Mouse (Mus musculus): Measurements from ENCODE around the gene Mrpl45. TPM values are rescaled to one million over a fixed set of nuclear protein-coding genes. Genes with fewer than 3 reads are reported as not detected.
"Not testable (repeated sequence)": the region's sequence is repeated elsewhere in the genome, so short reads cannot be mapped to it uniquely, and the experiment has no call there.

The Mrpl45 gene
- 43.5 and 46.0 TPM in 2 replicates for total RNA-seq (2021)
- long read RNA-seq, experiment 1, transcript Mrpl45-201 (8 exons, 2,431 nt): major isoform, 119 of 137 reads
- long read RNA-seq, experiment 1, partial matches to known transcripts: 4 of 137 reads
- long read RNA-seq, experiment 1, other reads (novel, unspliced or antisense): 14 of 137 reads
- long read RNA-seq, experiment 2, transcript Mrpl45-201 (8 exons, 2,431 nt): major isoform, 119 of 134 reads
- long read RNA-seq, experiment 2, partial matches to known transcripts: 10 of 134 reads
- long read RNA-seq, experiment 2, other reads (novel, unspliced or antisense): 5 of 134 reads

GRCm38 (mm10) chr11:97315504-97316503 is at the start of gene Mrpl45:
Gene Mrpl45, plus strand, starts transcription at chr11:97315716.
- DNase-seq: peak; percentile 99

DNA sequence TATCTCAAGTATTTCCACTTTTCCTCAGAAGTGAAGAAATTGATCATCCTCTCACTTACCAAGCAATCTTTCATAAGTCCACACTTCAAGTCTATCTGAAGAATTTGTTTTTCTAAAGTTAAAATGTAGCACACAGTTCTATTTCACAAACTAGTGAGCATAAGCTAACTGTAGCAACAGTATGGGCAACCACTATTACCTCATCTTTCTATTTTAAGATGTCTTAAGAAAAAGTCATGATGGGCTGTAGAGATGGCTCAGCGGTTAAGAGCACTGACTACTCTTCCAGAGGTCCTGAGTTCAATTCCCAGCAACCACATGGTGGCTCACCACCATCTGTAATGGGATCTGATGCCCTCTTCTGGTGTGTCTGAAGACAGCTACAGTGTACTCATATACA is 49.0 kb upstream of the Mrpl45 start:
- DNase-seq: not testable (repeated sequence)

DNA sequence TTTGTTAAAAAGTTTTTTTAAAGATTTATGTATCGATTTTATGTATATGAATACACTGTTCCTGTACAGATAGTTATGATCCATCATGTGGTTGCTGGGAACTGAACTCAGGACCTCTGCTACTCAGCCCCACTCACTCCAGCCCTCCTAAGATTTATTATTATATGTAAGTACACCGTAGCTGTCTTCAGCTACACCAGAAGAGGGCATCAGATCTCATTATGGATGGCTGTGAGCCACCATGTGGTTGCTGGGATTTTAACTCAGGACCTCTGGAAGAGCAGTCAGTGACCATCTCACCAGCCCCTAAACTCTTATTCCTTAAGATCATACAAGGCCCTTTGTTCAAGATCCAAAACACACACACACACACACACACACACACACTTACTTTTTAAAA is 45.5 kb upstream of the Mrpl45 start:
- DNase-seq: not testable (repeated sequence)

GRCm38 (mm10) chr11:97272835-97273234 is 42.7 kb upstream of the Mrpl45 start:
- no peak for DNase-seq

GRCm38 (mm10) chr11:97273613-97274012 is 41.9 kb upstream of the Mrpl45 start:
- DNase-seq: no peak

- DNase-seq: not testable (repeated sequence)
Observed at GRCm38 (mm10) chr11:97274947-97275346, 40.6 kb upstream of the Mrpl45 start.

DNA sequence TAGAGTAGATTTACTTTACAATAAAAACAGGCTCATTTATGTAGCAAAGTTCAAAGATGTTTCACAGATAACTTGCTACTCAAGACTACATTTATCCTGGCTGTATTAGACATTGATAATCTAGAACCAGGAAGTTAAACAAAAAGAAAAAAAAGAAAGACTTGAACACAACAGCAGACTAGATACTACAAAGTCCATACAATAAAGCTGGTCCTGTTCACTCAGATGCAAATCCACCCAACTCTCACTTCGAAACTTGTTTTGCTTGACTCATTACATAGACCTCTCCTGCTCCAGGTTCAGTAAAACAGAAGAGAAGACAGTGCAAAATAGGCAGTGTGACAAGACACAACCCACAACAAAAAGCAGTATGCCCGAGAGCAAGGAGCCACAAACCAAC is 40.2 kb upstream of the Mrpl45 start:
- no peak for DNase-seq

GRCm38 (mm10) chr11:97276019-97276418 is 39.5 kb upstream of the Mrpl45 start:
- DNase-seq: no peak

DNA sequence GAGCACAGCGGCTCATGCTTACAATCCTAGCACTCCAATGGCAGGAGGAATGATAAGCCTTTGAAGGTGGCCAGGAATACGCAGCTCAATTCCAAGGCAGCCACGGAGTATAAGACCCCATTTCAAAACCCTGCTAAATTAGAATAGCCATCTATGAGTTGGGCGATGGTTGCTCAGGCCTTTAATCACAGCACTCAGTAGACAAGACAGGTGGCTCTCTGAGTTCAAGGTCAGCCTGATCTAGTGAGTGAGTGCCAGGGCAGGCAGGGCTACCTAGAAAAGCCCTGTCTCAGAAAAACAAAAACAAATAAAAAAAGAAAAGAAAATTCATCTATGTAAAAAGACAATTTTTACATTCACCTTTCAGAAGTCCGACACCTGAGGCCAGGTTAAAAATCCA is 38.4 kb upstream of the Mrpl45 start:
- DNase-seq: no peak

DNA sequence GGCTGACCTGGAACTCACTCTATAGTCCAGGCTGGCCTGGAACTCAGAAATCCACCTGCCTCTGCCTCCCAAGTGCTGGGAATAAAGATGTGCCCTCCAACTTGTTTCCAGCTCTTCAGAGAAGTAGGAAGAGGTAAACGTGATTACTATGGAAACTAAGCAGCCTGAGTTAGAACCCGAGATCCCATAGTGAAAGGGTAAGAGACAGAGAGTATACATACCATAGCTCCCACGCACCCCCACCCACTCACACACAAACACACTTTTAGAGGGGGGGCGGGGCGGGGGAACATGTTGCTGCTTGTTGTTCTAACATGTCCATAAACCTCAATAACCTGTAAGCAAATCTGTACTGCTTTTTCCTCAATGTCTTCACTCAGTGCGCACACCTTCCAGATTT is 37.1 kb upstream of the Mrpl45 start:
- DNase-seq: no peak

DNA sequence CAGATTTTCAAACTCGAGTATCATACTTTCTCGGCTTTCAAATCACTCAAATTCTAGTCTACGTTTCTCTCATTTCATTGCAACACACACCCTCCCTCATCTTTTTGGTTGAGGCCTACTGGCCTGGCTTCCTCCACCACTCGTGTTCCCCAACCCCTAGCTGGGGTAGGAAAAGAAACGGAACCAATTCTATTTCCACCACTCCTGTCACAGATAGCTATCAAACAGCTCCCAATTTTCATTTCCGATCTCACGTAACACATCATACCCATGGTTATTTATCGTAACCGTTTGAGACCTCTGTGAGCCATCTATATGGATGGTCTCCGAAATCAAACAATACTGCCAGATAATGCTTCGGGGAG is 36.5 kb upstream of the Mrpl45 start:
- no peak for DNase-seq

GRCm38 (mm10) chr11:97279405-97280215 is 35.9 kb upstream of the Mrpl45 start:
- peak; percentile 82 for DNase-seq

GRCm38 (mm10) chr11:97280216-97280861 is 35.2 kb upstream of the Mrpl45 start, which contains the start of gene Npepps:
Gene Npepps, minus strand, starts transcription at chr11:97280638.
- DNase-seq: peak; percentile 89

- no peak for DNase-seq
Observed at GRCm38 (mm10) chr11:97282179-97282578, 33.3 kb upstream of the Mrpl45 start.

DNA sequence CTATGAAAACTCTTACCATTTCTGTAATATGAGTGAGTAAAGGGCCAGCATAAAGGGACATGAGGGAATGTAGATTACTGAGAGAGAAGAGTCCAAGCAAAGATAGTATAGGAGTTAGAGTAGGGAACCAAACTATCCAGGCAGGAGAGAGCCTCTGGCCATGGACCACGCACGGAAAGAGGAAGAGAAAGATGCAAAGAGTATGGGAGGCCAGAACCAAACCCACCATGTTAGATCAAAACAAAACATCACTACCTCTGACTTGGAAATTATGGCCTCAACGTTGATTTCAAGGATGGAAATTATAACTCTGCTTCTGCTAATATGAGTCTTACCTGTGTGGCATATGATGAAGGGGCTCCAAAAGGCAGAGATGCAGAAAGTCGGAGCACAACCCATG is 30.7 kb upstream of the Mrpl45 start:
- DNase-seq: no peak

GRCm38 (mm10) chr11:97285852-97286775 is 29.4 kb upstream of the Mrpl45 start:
- DNase-seq: no peak

DNA sequence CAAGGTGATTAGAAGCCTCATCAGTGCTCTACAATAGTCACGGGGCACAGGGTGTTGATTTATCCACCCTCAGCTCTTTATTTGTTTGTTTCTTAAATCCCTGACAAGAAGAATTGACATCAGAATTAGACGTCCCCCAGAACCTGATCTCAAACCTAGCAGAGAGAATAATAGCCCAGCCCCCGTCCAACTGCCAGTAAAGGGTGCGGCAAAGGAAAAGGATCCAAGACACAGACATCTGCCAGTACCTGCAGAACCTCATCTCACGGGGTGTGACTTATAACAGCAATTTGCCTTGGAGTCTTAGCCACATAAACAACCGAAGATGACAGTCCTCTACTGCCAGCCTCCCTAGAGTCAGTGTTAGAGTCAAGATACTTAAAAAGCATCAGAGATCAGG is 28.5 kb upstream of the Mrpl45 start:
- no peak for DNase-seq

DNA sequence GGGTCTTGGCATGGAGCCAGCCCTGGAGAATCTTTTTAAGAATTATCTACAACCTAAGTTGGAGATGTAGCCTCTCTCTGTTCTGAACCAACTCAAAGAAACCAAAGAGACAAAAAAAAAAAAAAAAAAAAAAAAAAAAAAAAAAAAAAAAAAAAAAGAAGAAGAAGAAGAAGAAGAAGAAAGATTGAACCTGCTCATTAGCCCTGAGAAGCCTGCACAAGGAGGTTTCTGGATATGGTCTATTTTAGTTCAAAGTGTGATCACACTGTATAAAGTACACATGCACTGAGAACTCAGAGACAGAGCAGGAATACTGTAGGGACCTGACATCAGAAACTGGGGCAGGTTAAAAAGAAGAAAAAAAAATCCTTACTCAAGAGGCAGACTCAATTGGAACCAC is 27.9 kb upstream of the Mrpl45 start:
- no peak for DNase-seq

DNA sequence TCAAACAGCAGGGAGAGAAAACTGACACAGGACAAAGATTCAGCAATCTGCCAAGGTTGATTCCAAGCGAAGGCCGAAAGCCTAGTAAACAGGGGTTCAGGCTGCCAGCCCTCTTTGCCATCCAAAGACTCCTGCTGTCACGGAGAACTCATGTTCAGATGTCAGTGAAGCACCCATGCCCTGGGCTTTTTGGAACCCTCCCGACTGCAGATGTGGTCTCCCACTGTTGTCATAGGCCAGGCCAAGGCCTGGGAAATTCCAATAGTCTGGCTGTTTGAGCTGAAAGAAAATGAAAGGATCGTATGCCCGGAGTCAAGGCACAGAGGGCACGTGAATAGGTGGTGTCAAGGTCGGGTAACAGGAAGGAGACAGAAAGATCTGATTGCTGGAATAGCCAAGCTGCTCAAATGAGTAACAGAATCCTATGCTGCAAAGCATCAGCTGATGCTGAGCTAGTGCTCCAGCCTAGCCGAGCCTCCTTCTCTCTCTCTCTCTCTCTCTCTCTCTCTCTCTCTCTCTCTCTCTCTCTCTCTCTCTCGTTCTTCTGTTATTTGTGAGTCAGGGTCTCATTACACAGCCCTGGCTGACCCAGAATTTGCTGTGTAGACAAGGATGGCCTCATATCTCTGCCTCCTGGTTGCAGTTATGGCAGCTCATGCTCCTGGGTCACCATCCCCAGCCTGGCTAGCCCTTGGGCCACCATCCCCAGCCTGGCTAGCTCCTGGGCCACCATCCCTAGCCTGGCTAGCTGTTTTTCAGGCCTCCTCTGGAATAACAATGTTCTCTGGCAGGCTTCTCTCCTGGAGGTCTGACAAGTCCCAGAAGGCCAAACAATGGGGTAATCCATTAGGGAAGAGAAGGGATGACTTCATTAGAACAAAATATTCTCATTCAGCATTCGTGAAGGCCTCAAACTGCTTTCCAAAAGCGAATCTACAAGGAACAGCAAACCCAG is 26.0 kb upstream of the Mrpl45 start:
- DNase-seq: peak; percentile 58

Data from adrenal gland, postnatal 14 days (tissue).